Mouse (Mus musculus) lung, postnatal 0 days (tissue): ENCODE results near the gene Ehmt2. TPM values are rescaled to one million over a fixed set of nuclear protein-coding genes. Genes with fewer than 3 reads are reported as not detected.
A peak's percentile ranks its signal among the peaks of the same experiment; 100 is the strongest.
"Not testable (repeated sequence)": the region's sequence is repeated elsewhere in the genome, so short reads cannot be mapped to it uniquely, and the experiment has no call there.

Experiments used
- ATAC-seq: fragments of 200-750 bp; cut with Nextera tagmentation; 2 replicates; pipeline ENCODE4 v1.8.0; 2017; ENCODE audit warnings: moderate library complexity
- DNase-seq: peaks from one replicate; pipeline ENCODE4 v3.0.0-alpha.2; 2016; ENCODE audit warnings: low spot score
- H3K27ac ChIP-seq: fragments of 300-500 bp; sonication (generic); 2 replicates; pipeline ENCODE4 v1.5.1; 2014; ENCODE audit warnings: antibody characterized with exemption, mild to moderate bottlenecking, low read length, mixed read lengths
- H3K27me3 ChIP-seq: fragments of 300-500 bp; sonication (generic); replicated peaks from 2 replicates; pipeline ENCODE4 v1.6.1; 2014; ENCODE audit warnings: low read length, mixed read lengths; ENCODE audit not compliant: insufficient read depth
- H3K36me3 ChIP-seq: fragments of 300-500 bp; sonication (generic); 2 replicates; pipeline ENCODE4 v1.6.1; 2014; ENCODE audit warnings: low read length, mixed read lengths; ENCODE audit not compliant: insufficient read depth
- H3K4me1 ChIP-seq: fragments of 300-500 bp; sonication (generic); 2 replicates; pipeline ENCODE4 v1.6.1; 2014; ENCODE audit warnings: antibody characterized with exemption, low read depth, low read length, mixed read lengths; ENCODE audit not compliant: insufficient read depth
- H3K4me2 ChIP-seq: fragments of 300-500 bp; sonication (generic); replicated peaks from 2 replicates; pipeline ENCODE4 v1.6.1; 2014; ENCODE audit warnings: low read depth, mild to moderate bottlenecking, low read length, moderate library complexity, mixed read lengths
- H3K4me3 ChIP-seq: fragments of 300-500 bp; sonication (generic); 2 replicates; pipeline ENCODE4 v1.5.1; 2014; ENCODE audit warnings: low read depth, low read length
- H3K9ac ChIP-seq: fragments of 300-500 bp; sonication (generic); replicated peaks from 2 replicates; pipeline ENCODE4 v1.6.1; 2014; ENCODE audit warnings: low read depth, mild to moderate bottlenecking
- H3K9me3 ChIP-seq: fragments of 300-500 bp; sonication (generic); 2 replicates; pipeline ENCODE4 v1.6.1; 2016; ENCODE audit warnings: low read length, mixed read lengths
- CTCF ChIP-seq: IDR thresholded peaks from 2 replicates; pipeline ENCODE4 v1.5.1; 2016; ENCODE audit warnings: antibody characterized with exemption, mild to moderate bottlenecking
- EP300 ChIP-seq: IDR thresholded peaks from 2 replicates; pipeline ENCODE4 v1.6.1; 2016; ENCODE audit warnings: antibody characterized with exemption, mild to moderate bottlenecking, control low read depth
- WGBS: fragments of 180-500 bp; shearing (Covaris S2); extraction: QIAGEN DNeasy Blood & Tissue Kit; methylation state at CpG from one replicate; pipeline ENCODE4 v1.1.7; 2014; 5-methylcytosine and 5-hydroxymethylcytosine counted together
- polyA plus RNA-seq: library from polyadenylated mRNA; unstranded; fragments of >200 nt; fragmentation: Nextera tagmentation; extraction: Ambion mirVana; gene quantifications from 2 replicates; pipeline ENCODE4 v1.2.1, GENCODE M21; 2015

The Ehmt2 gene
- polyA plus RNA-seq, 1 experiment from 2014 or later = 28.7 TPM

GRCm38 (mm10) chr17:34895724-34896123 lies 2.5 kb upstream of the Ehmt2 start:
- Histone ChIP-seq H3K9me3 (no peaks in the 10 kb centered on the region), H3K4me2 (no peak overlapping the region), H3K4me3 (no peak overlapping the region), H3K4me1 (peaks cover 3% of the 10 kb centered on the region; the same call in 1 of the 2 replicates), H3K36me3 (no peaks in the 10 kb centered on the region), H3K27me3 (no peaks in the 10 kb centered on the region), H3K9ac (no peak overlapping the region), H3K27ac (no peak overlapping the region)
- no peak for DNase-seq
- no peak for ATAC-seq
- TF ChIP-seq EP300 (no peak), CTCF (no peak)
- WGBS = 94% methylated on average over 13 of the region's 15 CpGs

DNA sequence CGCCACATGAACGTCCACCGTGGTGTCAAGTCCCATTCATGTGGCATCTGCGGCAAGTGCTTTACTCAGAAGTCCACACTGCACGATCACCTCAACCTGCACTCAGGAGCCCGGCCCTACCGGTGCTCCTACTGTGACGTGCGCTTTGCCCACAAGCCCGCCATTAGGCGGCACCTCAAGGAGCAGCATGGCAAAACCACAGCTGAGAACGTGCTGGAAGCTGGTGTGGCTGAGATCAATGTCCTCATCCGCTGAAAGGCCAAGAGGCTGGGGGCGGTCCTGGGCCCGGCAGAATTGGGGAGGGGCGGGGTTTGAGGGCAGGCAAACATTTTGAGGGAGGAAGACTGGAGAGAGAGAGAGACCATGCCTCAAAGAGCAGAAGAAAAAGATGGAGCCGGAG lies 1.9 kb upstream of the Ehmt2 start:
- no peak overlapping the region for H3K9ac ChIP-seq
- H3K4me2 ChIP-seq = no peak overlapping the region
- ATAC-seq = no peak
- TF ChIP-seq CTCF (no peak), EP300 (no peak)
- no peaks in the 10 kb centered on the region for H3K9me3 ChIP-seq
- no peak overlapping the region for H3K4me3 ChIP-seq
- H3K36me3 ChIP-seq = no peaks in the 10 kb centered on the region
- peaks cover 3% of the 10 kb centered on the region; the same call in 1 of the 2 replicates for H3K4me1 ChIP-seq
- no peak for DNase-seq
- no peaks in the 10 kb centered on the region for H3K27me3 ChIP-seq
- H3K27ac ChIP-seq = no peak overlapping the region
- 81% methylated on average over 17 of the region's 17 CpGs for WGBS

- Histone ChIP-seq H3K9me3 (no peaks in the 10 kb centered on the region), H3K4me1 (peaks cover 3% of the 10 kb centered on the region; the same call in 1 of the 2 replicates), H3K36me3 (no peaks in the 10 kb centered on the region), H3K4me3 (peak overlapping the region; percentile 91), H3K27ac (peak overlapping the region; percentile 92), H3K9ac (peak overlapping the region; percentile 85), H3K4me2 (peak overlapping the region; percentile 86), H3K27me3 (no peaks in the 10 kb centered on the region)
- no peak for TF ChIP-seq CTCF
- no peak for TF ChIP-seq EP300
- DNase-seq = peak; percentile 88
- ATAC-seq = peak; percentile 12
- WGBS = 9% methylated on average over 10 of the region's 10 CpGs
Measured at GRCm38 (mm10) chr17:34897373-34898159, 703 bp upstream of the Ehmt2 start.

DNA sequence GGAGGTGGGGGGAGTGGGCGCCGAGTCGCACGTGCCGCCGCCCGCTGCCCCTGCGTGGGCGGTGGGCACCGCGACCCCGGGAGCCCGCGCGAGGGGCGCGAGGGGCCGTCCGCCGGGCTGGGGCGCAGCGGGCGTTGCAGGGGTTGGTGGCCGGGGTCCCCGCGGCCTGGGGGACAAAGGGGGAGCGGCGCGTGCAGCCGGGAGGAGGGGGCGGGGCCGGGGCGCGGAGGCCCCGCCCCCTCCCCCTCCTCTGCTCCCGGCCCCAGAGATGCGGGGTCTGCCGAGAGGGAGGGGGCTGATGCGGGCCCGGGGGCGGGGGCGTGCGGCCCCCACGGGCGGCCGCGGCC lies 410 bp downstream of the Ehmt2 start:
- Histone ChIP-seq H3K4me3 (peak overlapping the region; percentile 91), H3K4me2 (peak overlapping the region; percentile 86), H3K9ac (peak overlapping the region; percentile 85), H3K9me3 (no peaks in the 10 kb centered on the region), H3K27me3 (no peaks in the 10 kb centered on the region), H3K27ac (peak overlapping the region; percentile 92), H3K36me3 (no peaks in the 10 kb centered on the region), H3K4me1 (peaks cover 3% of the 10 kb centered on the region; the same call in 1 of the 2 replicates)
- DNase-seq (no peak), ATAC-seq (no peak)
- TF ChIP-seq EP300 = no peak
- no peak for TF ChIP-seq CTCF
- WGBS = 0% methylated on average over 7 of the region's 47 CpGs

DNA sequence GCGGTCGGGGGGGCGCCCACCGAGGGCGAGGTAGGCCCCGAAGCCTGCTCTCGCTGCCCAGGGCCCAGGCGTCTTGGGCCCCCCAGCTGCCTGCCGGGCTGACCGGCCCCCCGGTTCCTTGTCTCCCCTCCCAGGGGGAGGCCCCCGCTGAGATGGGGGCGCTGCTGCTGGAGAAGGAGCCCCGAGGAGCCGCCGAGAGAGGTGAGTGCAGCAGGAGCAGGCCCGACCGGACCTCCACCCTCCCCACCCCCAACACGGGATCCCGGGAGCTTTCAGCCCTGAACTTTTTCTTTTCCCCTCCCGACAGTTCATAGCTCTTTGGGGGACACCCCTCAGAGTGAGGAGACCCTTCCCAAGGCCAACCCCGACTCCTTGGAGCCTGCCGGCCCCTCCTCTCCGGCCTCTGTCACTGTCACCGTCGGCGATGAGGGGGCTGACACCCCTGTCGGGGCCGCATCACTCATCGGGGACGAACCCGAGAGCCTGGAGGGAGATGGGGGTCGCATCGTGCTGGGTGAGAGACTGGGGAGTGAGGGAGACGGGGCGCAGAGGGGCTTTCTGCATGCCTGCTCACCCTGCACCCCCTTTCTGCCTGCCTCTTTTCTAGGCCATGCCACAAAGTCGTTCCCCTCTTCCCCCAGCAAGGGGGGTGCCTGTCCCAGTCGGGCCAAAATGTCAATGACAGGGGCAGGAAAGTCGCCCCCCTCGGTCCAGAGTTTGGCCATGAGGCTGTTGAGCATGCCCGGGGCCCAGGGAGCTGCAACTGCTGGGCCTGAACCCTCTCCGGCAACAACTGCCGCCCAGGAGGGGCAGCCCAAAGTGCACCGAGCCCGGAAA lies 1.0 kb downstream of the Ehmt2 start:
- ATAC-seq (no peak), DNase-seq (peak; percentile 38)
- Histone ChIP-seq H3K27ac (peak overlapping the region; percentile 92), H3K36me3 (no peaks in the 10 kb centered on the region), H3K9ac (peak overlapping the region; percentile 85), H3K4me2 (peak overlapping the region; percentile 86), H3K27me3 (no peaks in the 10 kb centered on the region), H3K4me1 (no peaks in the 10 kb centered on the region), H3K4me3 (peak overlapping the region; percentile 91), H3K9me3 (no peaks in the 10 kb centered on the region)
- TF ChIP-seq CTCF = no peak
- TF ChIP-seq EP300 = no peak
- WGBS = 2% methylated on average over 30 of the region's 45 CpGs

DNA sequence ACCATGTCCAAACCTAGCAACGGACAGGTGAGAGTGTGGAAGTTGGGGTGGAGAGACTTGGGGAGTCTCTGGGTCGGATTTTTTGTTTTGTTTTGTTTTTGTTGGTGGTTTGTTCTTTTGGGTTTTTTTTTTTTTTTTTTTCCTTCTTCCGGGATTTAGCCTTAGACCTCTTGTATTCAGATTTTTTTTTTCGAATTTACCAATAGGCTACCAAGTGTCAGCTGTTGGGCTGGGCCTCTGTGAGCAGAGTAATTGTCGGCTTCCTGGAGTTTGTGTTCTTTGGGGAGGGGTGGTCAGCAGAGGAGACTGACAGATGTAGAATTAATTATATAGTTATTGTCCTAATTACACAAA lies 1.6 kb downstream of the Ehmt2 start:
- 0% methylated on average over 5 of the region's 5 CpGs for WGBS
- Histone ChIP-seq H3K9me3 (no peaks in the 10 kb centered on the region), H3K27me3 (no peaks in the 10 kb centered on the region), H3K9ac (peak overlapping the region; percentile 85), H3K27ac (peak overlapping the region; percentile 92), H3K4me3 (peak overlapping the region; percentile 91), H3K4me2 (peak overlapping the region; percentile 86), H3K36me3 (no peaks in the 10 kb centered on the region), H3K4me1 (no peaks in the 10 kb centered on the region)
- no peak for TF ChIP-seq CTCF
- no peak for TF ChIP-seq EP300
- no peak for ATAC-seq
- DNase-seq = peak; percentile 76

DNA sequence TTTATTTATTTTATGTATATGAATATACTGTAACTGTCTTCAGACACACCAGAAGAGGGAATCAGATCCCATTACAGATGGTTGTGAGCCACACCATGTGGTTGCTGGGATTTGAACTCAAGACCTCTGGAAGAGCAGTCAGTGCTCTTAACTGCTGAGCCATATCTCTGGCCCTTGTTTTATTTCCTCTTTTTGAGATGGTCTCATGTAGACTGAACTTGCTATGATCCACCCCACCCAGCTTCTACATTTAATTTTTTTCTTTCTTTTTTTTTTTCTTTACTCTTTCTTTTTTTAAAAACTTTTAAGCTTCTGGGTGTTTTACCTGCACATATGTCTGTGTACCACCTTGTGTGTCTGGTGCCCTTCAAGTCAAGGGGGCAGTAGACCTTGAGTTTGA lies 2.6 kb downstream of the Ehmt2 start:
- not testable (repeated sequence) for H3K9me3 ChIP-seq, H3K4me2 ChIP-seq, H3K9ac ChIP-seq, H3K27me3 ChIP-seq, ATAC-seq, H3K27ac ChIP-seq, H3K36me3 ChIP-seq, H3K4me3 ChIP-seq, DNase-seq, H3K4me1 ChIP-seq

DNA sequence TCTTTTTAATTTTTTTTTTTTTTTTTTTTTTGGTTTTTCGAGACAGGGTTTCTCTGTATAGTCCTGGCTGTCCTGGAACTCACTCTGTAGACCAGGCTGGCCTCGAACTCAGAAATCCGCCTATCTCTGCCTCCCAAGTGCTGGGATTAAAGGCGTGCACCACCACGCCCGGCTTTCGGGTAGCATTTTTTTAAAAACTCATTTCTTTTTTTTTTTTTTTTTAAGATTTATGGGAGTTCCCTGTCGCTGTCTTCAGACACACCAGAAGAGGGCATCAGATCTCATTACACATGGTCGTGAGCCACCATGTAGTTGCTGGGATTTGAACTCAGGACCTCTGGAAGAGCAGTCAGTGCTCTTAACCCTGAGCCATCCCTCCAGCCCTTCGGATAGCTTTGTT lies 3.7 kb downstream of the Ehmt2 start:
- H3K27ac ChIP-seq, H3K4me1 ChIP-seq, H3K9me3 ChIP-seq, ATAC-seq, H3K4me2 ChIP-seq, H3K4me3 ChIP-seq, H3K9ac ChIP-seq, DNase-seq, H3K27me3 ChIP-seq: not testable (repeated sequence)
- WGBS = 85% methylated on average over 9 of the region's 10 CpGs
- H3K36me3 ChIP-seq = peaks cover 20% of the 10 kb centered on the region
